Mouse (Mus musculus) thymus, adult 18-20 months (tissue): ENCODE data around the gene Ssxb10.
"Not testable (repeated sequence)": the region's sequence is repeated elsewhere in the genome, so short reads cannot be mapped to it uniquely, and the experiment has no call there.

Experiments
- DNase-seq, 2 experiments: peaks; one replicate each; pipeline ENCODE4 v3.0.0; 2022; ENCODE audit warnings: mixed read lengths in 2 of 2

Ssxb10 gene

GRCm38 (mm10) chrX:8327124-8327523, at the start of gene Ssxb10:
Ssxb10 (plus strand) TSS chrX:8327424.
- DNase-seq, result no peak

- DNase-seq, result no peak
Measured at GRCm38 (mm10) chrX:8288621-8289020, 38.6 kb upstream of the Ssxb10 start.

GRCm38 (mm10) chrX:8309302-8309701, 17.9 kb upstream of the Ssxb10 start:
- DNase-seq, result no peak

DNA sequence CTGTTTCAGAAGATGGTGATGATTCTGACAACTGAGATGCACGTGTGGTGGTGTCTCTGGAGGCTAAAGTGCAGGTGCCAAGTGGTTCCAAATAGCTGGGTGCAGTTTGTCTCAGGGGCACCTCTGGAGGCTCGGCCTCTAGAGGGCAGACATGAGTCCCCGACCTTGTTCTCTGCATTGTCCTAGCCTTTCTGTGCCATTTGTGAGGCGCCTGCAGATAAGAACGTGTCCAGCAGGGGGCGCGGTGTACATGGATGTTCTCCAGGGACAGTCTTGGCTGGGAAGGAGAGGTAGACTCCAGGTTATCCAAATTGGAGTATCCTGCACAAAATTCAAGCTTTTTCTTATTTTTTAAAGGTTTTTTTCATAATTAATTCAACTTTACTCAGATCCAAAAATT, 12.3 kb upstream of the Ssxb10 start:
- peak; percentile 39 to 41 for DNase-seq

- not testable (repeated sequence) for DNase-seq
Measured at GRCm38 (mm10) chrX:8366678-8367077, 39.5 kb downstream of the Ssxb10 start, which contains the start of gene Ssxb9. Ssxb9 (plus strand) TSS chrX:8366978.
